In the genomic region with DNA sequence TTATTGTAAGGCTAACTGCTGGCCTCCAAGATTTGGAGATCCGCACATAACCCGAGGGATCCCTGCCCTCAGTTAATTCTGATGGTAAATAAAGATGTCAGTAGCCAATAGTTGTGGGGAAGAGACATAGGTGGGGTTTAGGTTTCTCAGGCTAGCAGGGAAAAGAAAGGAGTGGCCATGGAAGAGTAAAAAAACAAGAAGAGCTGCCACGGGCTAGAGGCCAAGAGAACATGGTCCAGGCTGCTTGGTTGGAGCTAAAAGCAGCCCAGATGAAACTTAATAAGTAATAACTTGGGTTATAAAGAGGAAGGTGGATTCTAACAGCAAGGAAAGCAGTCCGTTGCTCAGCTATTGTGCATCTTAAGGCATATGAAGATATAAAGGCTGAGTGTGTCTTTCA, we compare ENCODE assay signal across 24 mouse cellular contexts.
DNase-seq lines count a peak whose midpoint lies in the region; ATAC-seq and TF ChIP-seq lines count a peak whose summit lies in the region.
"Had no signal": no experiment of that assay in that cellular context is flagged by ENCODE, and none has a peak within 500 bp of the region (broad histone marks: within the 10 kb centered on the region; RNA-seq: fewer than 3 reads in every experiment).

No protein-coding gene starts in this region.

- TF ChIP-seq CTCF in stomach, postnatal 0 days (IDR thresholded peaks at IDR 0.05; ENCODE audit: low read depth), result no peak

- H3K9me3 ChIP-seq in stomach, postnatal 0 days (ENCODE audit: control insufficient read depth, low read length), result no peaks in the 10 kb centered on the region
- H3K9me3 ChIP-seq: forebrain, embryonic 10.5 days; forebrain, embryonic 13.5 days; G1E; heart, embryonic 12.5 days; heart, embryonic 15.5 days; hindbrain, embryonic 12.5 days; hindbrain, embryonic 15.5 days; intestine, embryonic 15.5 days had no signal

- H3K27ac ChIP-seq in stomach, postnatal 0 days (replicated peaks), result no peak overlapping the region
- H3K27ac ChIP-seq: forebrain, embryonic 10.5 days; forebrain, embryonic 13.5 days; heart, embryonic 15.5 days; hindbrain, embryonic 12.5 days; hindbrain, embryonic 15.5 days; intestine, embryonic 15.5 days had no signal

- no peak for ATAC-seq in stomach, postnatal 0 days (ENCODE audit: low FRiP score, low TSS enrichment)
- ATAC-seq: forebrain, embryonic 13.5 days; forebrain, embryonic 16.5 days; intestine, embryonic 15.5 days; Patski had no signal

- no peak overlapping the region for H3K9ac ChIP-seq in stomach, postnatal 0 days (ENCODE audit: low read length)
- H3K9ac ChIP-seq: forebrain, embryonic 13.5 days; heart, embryonic 12.5 days; heart, embryonic 15.5 days; hindbrain, embryonic 12.5 days; hindbrain, embryonic 15.5 days; intestine, embryonic 15.5 days had no signal

- TF ChIP-seq EP300 in stomach, postnatal 0 days (optimal IDR thresholded peaks at IDR 0.05), result no peak

- no peaks in the 10 kb centered on the region for H3K4me1 ChIP-seq in stomach, postnatal 0 days (replicated peaks; ENCODE audit: control insufficient read depth, insufficient read depth)
- H3K4me1 ChIP-seq: forebrain, embryonic 10.5 days; heart, embryonic 12.5 days; heart, embryonic 15.5 days; hindbrain, embryonic 12.5 days; hindbrain, embryonic 15.5 days; intestine, embryonic 15.5 days had no signal

- no peaks in the 10 kb centered on the region for H3K36me3 ChIP-seq in stomach, postnatal 0 days (ENCODE audit: control insufficient read depth, insufficient read depth, low read length)
- H3K36me3 ChIP-seq: forebrain, embryonic 10.5 days; G1E; heart, embryonic 12.5 days; heart, embryonic 15.5 days; hindbrain, embryonic 12.5 days; hindbrain, embryonic 15.5 days; intestine, embryonic 15.5 days had no signal

- H3K4me2 ChIP-seq in stomach, postnatal 0 days (replicated peaks; ENCODE audit: low read depth), result no peak overlapping the region
- H3K4me2 ChIP-seq: forebrain, embryonic 13.5 days; heart, embryonic 12.5 days; heart, embryonic 15.5 days; hindbrain, embryonic 12.5 days; hindbrain, embryonic 15.5 days; intestine, embryonic 15.5 days had no signal

- no peaks in the 10 kb centered on the region for H3K27me3 ChIP-seq in stomach, postnatal 0 days (ENCODE audit: control insufficient read depth, insufficient read depth, low read length)
- H3K27me3 ChIP-seq: CH12.LX; forebrain, embryonic 13.5 days; heart, embryonic 12.5 days; heart, embryonic 15.5 days; hindbrain, embryonic 12.5 days; hindbrain, embryonic 15.5 days; intestine, embryonic 15.5 days; Patski had no signal

- H3K4me3 ChIP-seq in stomach, postnatal 0 days (ENCODE audit: low read depth, low read length), result no peak overlapping the region
- H3K4me3 ChIP-seq: forebrain, embryonic 10.5 days; forebrain, embryonic 13.5 days; heart, embryonic 12.5 days; heart, embryonic 15.5 days; hindbrain, embryonic 12.5 days; hindbrain, embryonic 15.5 days; intestine, embryonic 15.5 days had no signal

- DNase-seq in heart, adult 18-20 months, result peak; percentile 7 to 17
- no peak for DNase-seq in heart, adult 11 months
- peak; percentile 70 for DNase-seq in kidney, adult 9 months
- no peak for DNase-seq in kidney, postnatal 4 days
- DNase-seq in gastrocnemius, postnatal 10 days, result peak; percentile 24
- no peak for DNase-seq in stomach, postnatal 0 days (ENCODE audit: low spot score)
- no peak for DNase-seq in layer of hippocampus, postnatal 14 days (ENCODE audit: low spot score in 2 of 2)
- DNase-seq: adrenal gland, postnatal 10 days; adrenal gland, postnatal 36 days; B cell, adult 2 months; cerebellum, adult 18-20 months; cerebellum, adult 9-10 months; cerebellum, postnatal 14 days had no signal

- WGBS in stomach, postnatal 0 days, result 81% methylated on average over 4 of the region's 4 CpGs

Comparison
In these comparisons a context has a peak if more than half of its experiments do, and no peak if none do; other contexts are left out.
1. DNase-seq: peak in heart, adult 18-20 months (2 of 2), kidney, adult 9 months (single experiment) and gastrocnemius, postnatal 10 days (single experiment); none in heart, adult 11 months (single experiment), kidney, postnatal 4 days (0 of 2), stomach, postnatal 0 days (single experiment) and layer of hippocampus, postnatal 14 days (0 of 2).